Mouse (Mus musculus) forebrain, embryonic 12.5 days (tissue): ENCODE measurements at regions not wholly inside any gene's neighbourhood (a gene's known extent, or its start where the extent isn't known, plus 50 kb on each side); places are given as distances from the start of the nearest gene placed in this dataset.

Experiments used
- ATAC-seq: fragments of 200-750 bp; cut with Nextera tagmentation; 2 replicates; pipeline ENCODE4 v1.8.0; 2017; ENCODE audit warnings: moderate TSS enrichment; ENCODE audit not compliant: low FRiP score
- H3K27ac ChIP-seq: fragments of 300-500 bp; sonication (generic); 2 replicates; pipeline ENCODE4 v1.5.1; 2016; ENCODE audit warnings: mild to moderate bottlenecking
- H3K27me3 ChIP-seq: fragments of 300-500 bp; sonication (generic); 2 replicates; pipeline ENCODE4 v1.6.1; 2016; ENCODE audit warnings: mild to moderate bottlenecking
- H3K36me3 ChIP-seq: fragments of 300-500 bp; sonication (generic); replicated peaks from 2 replicates; pipeline ENCODE4 v1.6.1; 2016; ENCODE audit warnings: mild to moderate bottlenecking
- H3K4me1 ChIP-seq: fragments of 300-500 bp; sonication (generic); 2 replicates; pipeline ENCODE4 v1.6.1; 2016
- H3K4me2 ChIP-seq: fragments of 300-500 bp; sonication (generic); 2 replicates; pipeline ENCODE4 v1.6.1; 2016; ENCODE audit warnings: mild to moderate bottlenecking, moderate library complexity
- H3K4me3 ChIP-seq: fragments of 300-500 bp; sonication (generic); replicated peaks from 2 replicates; pipeline ENCODE4 v1.5.1; 2016; ENCODE audit warnings: mild to moderate bottlenecking
- H3K9ac ChIP-seq: fragments of 300-500 bp; sonication (generic); 2 replicates; pipeline ENCODE4 v1.6.1; 2016; ENCODE audit warnings: mild to moderate bottlenecking
- H3K9me3 ChIP-seq: fragments of 300-500 bp; sonication (generic); 2 replicates; pipeline ENCODE4 v1.6.1; 2016
- WGBS: fragments of 180-500 bp; shearing (Covaris S2); methylation state at CpG from one replicate; pipeline ENCODE4 v1.1.7; 2016; 5-methylcytosine and 5-hydroxymethylcytosine counted together

- Histone ChIP-seq H3K4me3 (no peak overlapping the region), H3K4me2 (no peak overlapping the region), H3K9me3 (no peaks in the 10 kb centered on the region), H3K9ac (no peak overlapping the region), H3K27ac (no peak overlapping the region), H3K36me3 (no peaks in the 10 kb centered on the region), H3K27me3 (peaks cover 13% of the 10 kb centered on the region; the same call in 1 of the 2 replicates), H3K4me1 (peaks cover 6% of the 10 kb centered on the region; the same call in 1 of the 2 replicates)
- 74% methylated on average over 15 of the region's 15 CpGs for WGBS
- no peak for ATAC-seq
Measured at GRCm38 (mm10) chr11:57882736-57883635, 50.4 kb upstream of the Hand1 start.
